Mouse (Mus musculus) CD4-positive, CD25-positive, alpha-beta regulatory T cell, adult 4 months (primary cell): ENCODE measurements around the gene Timm17a. TPM values are rescaled to one million over a fixed set of nuclear protein-coding genes. Genes with fewer than 3 reads are reported as not detected.

Experiments
- ATAC-seq: one replicate; pipeline ENCODE4 v1.8.0; 2017
- polyA plus RNA-seq, 2 experiments: library from polyadenylated mRNA; unstranded; fragments of 100-300 nt; shearing (Covaris generic); gene quantifications; one replicate each; pipeline ENCODE4 v1.2.1; 2017

Gene Timm17a
- 100 to 1,000 TPM; 197 to 215 TPM for polyA plus RNA-seq

DNA sequence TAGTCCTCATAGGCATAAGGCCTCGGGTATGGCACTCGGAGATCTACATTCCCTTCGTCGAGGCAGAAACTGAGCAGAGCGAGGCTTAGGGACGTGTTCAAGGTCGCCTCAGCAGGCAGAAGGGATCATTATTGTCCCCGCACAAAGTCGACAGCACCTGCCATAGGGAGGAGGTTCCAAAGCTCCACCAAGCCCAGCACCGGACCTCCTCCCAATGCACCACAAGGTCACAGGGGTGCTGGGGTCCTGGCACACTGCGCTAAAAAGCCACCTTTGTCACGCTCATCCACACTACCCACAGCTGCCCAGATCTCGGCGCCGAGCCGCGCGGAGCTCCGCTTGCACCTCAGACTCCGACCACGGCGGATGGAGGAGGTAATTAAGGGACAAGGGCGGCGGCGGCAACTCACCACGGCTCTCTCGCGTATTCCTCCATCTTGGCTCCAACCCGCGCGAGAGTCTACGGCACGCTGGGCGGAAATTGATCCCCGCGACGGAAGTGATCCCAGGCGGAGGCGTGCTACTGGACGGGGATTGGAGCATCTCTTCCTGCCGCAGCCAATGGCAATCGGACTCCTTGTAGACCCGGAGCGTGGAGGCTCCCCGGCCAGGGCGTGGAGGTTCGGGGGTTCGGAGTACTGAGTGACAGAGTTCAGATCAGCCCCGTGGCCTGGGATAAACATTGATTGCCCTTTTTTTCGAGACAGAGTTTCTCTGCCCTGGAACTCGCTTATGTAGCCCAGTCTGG, at the start of gene Timm17a:
Gene Timm17a (minus strand): TSS at position 495 of the 748 bp plus-strand sequence.
- ATAC-seq = peak; percentile 100

GRCm38 (mm10) chr1:135362115-135362514, 48.5 kb upstream of the Timm17a start:
- no peak for ATAC-seq

DNA sequence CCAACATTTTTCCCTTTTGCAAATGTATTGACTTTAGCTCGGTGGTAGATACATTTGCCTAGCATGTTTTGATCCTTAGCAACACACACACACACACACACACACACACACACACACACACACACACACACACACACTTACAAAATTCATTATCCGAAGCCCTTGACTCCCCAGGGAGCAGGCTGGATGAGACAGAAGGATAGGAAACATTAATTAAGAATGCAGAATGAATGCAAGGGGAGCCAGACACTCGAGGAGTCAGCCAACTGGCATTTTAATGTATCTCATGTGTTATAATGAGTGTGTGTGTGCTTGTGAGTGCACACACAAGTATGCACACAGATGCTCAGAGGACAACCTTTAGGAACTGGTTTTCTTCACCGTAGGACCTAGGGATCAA, 47.9 kb upstream of the Timm17a start:
- no peak for ATAC-seq

GRCm38 (mm10) chr1:135359071-135359470, 45.5 kb upstream of the Timm17a start:
- no peak for ATAC-seq

GRCm38 (mm10) chr1:135351953-135352352, 38.4 kb upstream of the Timm17a start:
- no peak for ATAC-seq

DNA sequence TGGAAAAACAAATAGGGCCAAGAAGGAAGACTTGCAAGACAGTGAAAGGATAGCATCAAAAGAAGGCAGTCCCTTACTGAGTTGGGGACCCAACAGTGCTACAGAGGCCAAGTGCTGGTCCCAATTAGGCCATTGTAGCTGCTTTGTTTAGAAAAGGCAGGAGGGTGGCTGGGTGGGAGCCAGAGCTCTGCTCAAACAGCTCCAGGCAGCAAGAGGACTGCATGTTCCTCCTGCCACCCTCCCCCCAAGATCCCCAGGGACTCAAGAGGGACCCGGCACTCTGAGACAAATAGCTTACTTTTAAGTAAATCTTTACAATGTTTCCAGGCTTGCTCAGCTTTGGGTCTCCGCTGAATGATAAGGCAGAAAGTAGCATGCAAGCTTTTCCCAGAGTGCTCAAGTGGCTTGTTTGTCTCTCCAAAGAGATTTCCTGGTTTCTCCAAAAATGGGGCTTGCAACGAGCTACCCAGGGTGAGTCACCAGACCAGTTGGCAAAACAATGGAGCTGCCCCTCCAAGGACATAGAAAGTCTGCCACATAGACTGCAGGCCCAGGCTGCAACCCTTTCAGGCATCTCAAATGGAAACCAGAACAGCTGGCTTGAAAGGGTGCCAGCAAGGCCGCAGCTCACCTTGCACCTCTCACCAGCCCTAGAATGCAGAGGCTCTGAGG, 34.1 kb upstream of the Timm17a start:
- ATAC-seq = no peak

GRCm38 (mm10) chr1:135346891-135347290, 33.3 kb upstream of the Timm17a start:
- ATAC-seq = no peak

DNA sequence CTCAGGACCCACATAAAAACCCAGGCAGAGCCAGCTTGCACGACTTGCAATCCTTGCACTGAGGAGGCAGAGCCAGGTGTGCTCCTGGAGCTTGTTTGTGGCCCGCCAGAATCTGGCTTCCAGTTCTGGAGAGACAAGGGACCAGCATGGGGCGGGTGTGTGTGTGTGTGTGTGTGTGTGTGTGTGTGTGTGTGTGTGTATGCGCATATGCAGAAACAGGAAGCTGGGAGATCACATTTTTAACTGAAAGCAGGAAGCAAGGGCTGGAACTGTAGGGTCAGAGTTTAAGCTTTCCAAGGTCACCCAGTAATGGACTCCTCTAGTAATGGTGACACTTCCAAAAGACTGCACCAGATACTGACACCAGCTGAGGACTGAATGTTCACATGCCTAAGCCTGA, 30.4 kb upstream of the Timm17a start:
- no peak for ATAC-seq

DNA sequence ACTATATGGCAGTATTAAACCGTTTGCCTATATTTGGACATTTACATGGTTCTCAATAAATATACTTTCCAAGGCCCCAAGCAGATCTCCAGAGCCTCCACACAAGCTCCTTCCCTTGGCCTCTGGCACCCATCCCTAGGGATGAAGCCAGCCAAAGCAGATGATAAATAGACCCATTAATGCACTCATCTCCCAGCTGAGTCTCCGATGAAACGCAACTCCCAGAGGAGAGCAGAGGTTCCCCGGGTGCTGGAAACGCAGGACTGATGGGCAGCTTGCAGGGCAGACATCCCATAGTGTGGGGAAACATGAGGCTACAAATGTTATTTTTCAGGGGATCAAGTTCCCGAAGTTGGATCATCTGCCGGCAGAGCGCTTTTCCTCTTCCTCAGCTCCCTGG, 28.4 kb upstream of the Timm17a start:
- no peak for ATAC-seq

- ATAC-seq = no peak
Measured at GRCm38 (mm10) chr1:135330578-135330977, 17.0 kb upstream of the Timm17a start.

DNA sequence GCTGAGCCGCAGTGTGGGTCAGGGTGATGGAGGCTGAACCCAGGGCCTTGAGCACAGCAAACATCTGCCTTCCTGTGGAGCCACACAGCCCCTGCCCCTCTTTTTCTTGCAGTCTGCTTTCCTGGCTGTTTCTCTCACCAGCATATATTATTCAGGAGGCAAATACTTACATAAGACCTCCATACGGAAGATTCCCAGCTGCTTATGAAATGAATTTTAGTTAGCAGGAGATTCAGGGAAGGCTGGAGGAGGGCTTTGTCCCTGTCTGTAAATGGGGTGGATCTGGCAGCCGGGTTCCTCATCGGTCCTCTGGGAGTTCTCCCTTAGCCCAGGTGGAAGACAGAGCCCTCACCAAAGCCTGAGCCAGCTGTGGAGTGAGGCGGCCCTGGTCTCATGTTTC, 14.8 kb upstream of the Timm17a start:
- ATAC-seq = no peak

GRCm38 (mm10) chr1:135325934-135326333, 12.4 kb upstream of the Timm17a start:
- ATAC-seq = no peak

- ATAC-seq = no peak
Measured at GRCm38 (mm10) chr1:135324571-135324970, 11.0 kb upstream of the Timm17a start, which contains the start of gene Lmod1. Gene Lmod1, plus strand, starts transcription at chr1:135324807.

DNA sequence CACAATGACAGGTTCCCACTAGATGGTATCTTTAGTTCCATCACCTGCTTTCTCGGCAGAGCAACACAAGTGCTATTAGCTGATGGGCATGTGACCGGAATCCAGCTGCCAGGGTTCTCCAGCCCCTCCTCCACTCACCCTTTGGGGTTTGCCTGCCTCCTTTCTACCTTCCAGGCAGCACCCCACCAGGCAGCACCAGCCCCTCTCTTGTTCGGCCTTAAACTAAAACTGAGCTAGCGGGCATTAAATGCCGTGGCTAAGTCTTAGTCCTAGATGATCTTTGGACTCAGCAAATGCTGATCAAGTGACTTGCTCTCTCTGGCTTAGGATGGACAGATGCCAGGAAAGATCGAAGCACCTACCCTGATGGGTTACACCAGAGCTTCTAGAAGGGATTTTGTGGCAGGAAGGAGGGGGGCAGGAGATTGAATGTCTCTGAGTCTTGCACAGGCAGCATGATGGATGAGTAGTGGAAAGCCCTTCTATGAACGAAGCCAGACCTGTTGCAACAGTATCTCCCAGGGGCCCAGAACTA, 9.9 kb upstream of the Timm17a start:
- no peak for ATAC-seq

DNA sequence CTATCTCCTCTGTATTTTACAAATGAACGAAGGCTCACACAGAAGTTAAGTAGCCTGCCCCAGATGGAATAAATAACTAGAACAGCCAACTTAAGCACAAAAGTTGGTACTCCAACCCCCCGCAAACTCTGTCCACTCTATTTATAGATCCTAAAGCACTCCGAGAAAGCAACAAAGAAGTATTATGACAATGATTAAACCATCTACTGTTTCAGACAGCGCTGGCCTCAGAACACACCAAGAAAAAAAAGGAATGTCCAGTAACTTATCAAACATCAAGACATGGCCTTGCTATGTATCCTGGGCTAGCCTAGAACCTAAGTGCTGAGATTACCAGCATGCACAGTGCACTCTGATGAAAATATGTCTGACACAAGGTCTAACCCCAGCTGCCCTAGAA, 1.4 kb downstream of the Timm17a start:
- no peak for ATAC-seq

DNA sequence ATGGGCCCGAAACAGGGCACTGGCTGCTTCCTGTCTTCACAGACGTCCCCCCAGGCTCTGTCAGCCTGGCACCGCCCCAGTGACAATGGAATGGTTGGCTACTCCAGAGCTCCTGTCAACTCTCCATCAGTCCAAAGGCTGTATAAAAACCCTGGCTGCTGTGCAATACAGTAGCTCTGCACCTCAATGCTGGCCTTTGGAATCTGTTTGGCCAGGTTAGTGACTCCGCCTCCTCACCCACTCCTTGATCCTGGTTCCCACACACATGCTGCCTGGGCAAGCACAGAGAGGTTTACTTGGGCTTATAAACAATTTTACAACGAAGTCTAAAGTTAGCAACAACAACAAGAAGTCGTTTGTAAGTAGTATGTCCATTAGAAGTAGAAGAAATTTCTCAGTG, 2.2 kb downstream of the Timm17a start:
- ATAC-seq = no peak

GRCm38 (mm10) chr1:135290908-135291307, 22.7 kb downstream of the Timm17a start:
- ATAC-seq = no peak

- no peak for ATAC-seq
Measured at GRCm38 (mm10) chr1:135286311-135286710, 27.3 kb downstream of the Timm17a start.

- peak; percentile 83 for ATAC-seq
Measured at GRCm38 (mm10) chr1:135283826-135284291, 29.7 kb downstream of the Timm17a start, which contains the start of gene Rnpep. Gene Rnpep, minus strand, starts transcription at chr1:135284084.

DNA sequence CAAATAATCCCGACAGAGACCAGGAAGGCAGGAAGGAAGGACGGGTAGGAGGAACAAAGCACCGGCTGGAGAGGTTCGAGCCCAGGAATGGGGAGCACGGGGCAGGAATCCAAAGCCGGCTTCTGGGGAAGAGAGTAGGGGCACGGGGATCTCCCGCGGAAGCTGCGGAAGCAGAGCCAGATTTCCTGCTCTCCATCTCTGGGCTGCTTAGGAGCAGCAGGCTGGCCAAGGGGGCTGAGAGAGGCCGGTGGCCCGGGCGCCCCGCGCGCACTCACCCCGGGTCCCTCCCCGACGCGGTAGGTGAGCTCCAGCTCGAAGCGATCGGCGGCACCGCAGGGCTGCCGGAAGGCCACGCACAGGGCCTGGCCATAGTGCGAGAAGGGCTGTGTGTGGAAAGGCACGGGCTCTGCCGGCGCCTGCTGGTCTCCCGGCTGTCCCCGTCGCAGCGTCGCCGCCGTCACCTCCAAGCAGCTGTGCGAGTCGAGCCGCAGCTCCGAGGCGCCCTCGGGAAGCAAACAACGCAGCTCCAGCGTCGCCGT, 30.2 kb downstream of the Timm17a start:
- ATAC-seq = peak; percentile 53

DNA sequence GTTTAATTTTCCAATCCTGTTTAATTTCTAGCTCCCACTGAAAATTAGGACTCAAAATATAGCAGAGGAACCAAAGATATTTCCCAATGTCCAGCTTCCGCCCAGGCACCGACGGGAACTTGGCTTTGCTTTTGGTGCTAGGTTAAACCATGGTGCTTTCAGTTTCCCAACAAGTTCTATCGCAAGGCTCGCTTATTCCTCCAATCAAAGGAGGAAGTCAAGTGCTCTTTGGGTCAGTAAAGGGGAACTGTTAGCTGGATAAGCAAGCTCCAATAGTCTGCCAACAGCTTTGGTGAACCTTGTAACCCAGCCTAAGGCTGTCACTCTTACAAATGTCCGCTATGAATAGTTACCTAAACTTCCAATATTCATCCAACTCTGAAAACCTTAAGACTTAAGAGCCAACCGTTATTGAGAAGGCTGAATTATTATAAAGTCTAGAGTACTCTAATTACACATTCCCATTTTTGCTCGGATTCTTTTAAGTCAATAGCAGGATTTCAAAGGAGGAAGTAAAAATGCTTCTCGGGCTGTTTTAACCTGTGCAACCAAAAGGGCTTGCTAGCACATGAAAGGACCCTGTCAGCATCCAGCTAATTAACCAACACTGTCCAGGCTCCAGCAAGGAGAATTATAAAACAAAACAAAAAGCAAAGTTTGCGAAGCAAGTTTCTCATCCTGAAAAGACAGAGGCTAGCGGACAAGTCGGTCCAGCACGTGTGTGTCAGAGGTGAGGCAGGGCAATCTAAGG, 30.9 kb downstream of the Timm17a start:
- ATAC-seq = peak; percentile 14

GRCm38 (mm10) chr1:135281841-135282240, 31.7 kb downstream of the Timm17a start:
- ATAC-seq = no peak

DNA sequence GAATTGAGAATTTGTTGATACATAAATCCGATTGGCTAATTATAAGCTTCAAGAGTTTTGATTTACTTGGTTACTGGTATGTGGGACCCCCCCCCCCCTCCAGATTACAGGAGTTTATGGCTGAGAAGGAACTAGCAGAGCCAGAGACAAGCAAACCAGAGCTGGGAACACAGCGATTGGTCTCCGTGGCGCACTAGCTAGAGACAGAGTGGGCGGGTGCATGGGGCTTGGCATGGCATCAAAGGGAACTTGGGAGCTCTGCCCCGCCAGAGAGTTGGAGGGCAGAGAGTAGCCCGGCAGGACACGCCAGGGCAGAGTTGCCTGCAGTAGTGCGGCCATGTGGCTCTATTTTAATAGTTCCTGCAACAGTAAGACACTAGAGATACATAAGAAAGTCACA, 32.9 kb downstream of the Timm17a start:
- no peak for ATAC-seq
